Mouse (Mus musculus) frontal cortex, postnatal 10 days (tissue): ENCODE measurements around the gene Kars.
A peak's percentile ranks its signal among the peaks of the same experiment; 100 is the strongest.

Source experiments
- DNase-seq, 2 experiments: peaks; one replicate each; pipeline ENCODE4 v3.0.0; 2022; ENCODE audit warnings: low spot score in 2 of 2, mixed read lengths in 1 of 2

Kars gene

DNA sequence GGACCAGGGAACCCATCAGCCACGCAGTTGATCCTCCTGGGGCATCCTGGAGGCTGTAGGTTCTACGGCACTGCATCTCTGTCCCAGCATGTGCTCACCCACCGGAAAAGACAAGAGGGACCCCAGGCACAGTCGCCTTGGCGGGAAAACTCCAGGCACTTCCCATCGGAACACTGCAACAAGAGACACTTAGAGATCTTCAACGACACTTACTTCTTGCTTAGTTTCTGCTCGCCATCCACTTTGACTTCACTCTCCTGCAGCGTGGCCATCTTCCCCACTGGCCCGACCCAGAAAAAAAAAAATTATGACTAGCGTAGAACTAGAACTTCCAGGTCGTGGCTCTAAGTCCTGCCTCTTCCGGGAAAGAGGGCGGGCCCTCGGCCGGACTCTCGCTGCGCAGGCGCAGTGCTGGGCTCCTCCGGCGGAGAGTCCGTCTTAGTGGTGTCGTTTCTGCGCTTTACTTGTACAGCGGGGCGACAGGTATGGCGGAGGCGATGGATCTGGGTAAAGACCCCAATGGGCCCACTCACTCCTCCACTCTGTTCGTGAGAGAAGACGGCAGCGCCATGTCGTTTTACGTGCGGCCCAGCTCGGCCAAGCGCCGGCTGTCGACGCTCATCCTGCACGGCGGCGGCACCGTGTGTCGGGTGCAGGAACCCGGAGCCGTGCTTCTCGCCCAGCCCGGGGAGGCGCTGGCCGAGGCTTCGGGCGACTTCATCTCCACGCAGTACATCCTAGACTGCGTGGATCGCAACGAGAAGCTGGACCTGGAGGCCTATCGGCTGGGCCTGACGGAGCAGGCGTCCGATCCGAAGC lies at the start of gene Kars, which contains the start of gene Terf2ip:
Gene Kars (minus strand): TSS at position 327 of the 819 bp plus-strand sequence.
Gene Terf2ip (plus strand): TSS at position 402 of the 819 bp plus-strand sequence.
- DNase-seq = peak; percentile 86 to 89

DNA sequence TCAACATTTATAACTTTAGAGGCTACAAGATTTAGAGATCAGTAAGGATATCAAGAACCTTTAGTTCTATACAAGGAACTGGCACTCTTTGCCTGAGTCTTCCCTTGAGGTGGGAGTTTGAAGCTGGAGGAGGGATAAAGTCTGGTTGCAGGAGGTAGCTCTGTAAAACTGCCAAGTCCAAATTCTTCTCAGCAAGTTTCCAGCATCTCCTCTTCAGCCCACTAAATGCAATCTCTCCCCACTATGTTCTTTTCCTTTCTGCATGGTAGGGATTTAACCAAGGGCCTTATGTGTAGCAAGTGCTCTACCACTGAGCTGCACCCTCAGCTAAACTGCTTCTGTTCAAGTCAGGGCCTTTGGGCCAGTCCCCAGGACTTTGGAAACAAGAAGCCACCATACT lies 43.3 kb upstream of the Kars start:
- no peak for DNase-seq

DNA sequence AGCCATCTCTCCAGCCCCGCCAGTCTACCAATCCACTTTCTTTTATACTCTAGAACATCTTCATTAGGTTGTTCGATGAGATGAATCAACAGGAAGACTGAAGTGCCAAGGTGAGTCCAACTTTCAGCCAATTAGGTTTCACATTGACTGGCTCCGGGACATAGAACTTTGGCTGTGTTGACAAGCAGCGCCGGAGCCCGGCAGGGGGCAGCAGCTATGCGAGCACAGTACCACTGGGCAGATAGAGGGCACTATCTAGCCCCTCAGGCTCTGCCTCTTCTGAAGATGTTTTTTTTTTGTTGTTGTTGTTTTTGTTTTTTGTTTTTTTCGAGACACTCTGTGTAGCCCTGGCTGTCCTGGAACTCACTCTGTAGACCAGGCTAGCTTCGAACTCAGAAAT lies 40.4 kb upstream of the Kars start:
- no peak for DNase-seq

DNA sequence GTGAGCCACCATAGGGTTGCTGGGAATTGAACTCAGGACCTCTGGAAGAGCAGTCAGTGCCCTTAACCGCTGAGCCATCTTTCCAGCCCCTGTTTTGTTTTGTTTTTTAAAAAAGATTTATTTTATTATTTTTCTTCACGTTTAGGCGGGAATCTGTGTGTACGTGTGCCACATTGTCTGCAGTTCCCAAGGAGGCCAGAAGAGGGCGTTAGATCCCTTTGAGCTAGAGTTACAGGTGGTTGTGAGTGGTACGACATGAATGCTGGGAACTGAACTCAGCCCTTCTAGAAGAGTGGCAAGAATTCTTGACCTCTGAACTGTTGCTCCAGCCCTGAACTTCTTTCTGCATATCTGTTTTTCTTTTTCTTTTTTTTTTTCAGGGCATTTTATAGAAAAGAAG lies 38.9 kb upstream of the Kars start:
- no peak for DNase-seq

DNA sequence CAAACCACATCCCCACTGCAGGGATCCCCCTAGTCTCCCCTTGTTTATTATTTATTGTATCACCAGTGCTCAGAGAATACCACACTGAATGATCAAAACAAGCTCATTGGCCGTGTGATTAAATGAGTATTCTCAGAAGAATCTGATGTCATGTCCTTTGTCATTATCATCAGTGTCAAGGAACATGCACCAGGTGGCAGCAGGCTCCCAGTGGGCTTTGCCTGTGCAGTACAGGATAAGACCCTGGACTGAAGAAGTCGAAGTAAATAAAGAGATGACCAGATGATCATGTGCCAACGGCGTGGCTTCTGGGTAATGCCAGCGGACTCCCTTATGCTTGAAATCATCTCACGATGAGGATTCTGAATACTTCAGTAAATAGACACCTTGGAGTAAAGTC lies 37.2 kb upstream of the Kars start:
- no peak for DNase-seq

DNA sequence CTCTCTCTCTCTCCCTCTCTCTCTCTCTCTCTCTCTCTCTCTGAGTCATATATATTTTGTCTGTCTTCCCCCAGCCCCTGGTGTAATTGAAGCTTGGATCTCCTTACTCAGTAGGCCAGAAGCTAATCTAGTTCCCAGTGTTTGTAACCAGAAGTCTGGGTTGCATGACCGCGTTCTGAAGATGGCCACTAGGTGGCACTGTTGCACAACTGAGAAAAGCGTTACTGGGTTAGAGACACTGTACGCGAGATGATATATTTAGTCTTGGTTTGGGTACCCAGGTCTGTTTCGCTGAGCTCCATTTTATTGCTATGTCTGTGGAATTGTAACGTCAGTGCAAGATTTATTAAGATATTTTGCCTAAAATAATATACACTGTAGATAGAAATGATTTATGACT lies 34.8 kb upstream of the Kars start:
- DNase-seq = peak; percentile 62 to 88

DNA sequence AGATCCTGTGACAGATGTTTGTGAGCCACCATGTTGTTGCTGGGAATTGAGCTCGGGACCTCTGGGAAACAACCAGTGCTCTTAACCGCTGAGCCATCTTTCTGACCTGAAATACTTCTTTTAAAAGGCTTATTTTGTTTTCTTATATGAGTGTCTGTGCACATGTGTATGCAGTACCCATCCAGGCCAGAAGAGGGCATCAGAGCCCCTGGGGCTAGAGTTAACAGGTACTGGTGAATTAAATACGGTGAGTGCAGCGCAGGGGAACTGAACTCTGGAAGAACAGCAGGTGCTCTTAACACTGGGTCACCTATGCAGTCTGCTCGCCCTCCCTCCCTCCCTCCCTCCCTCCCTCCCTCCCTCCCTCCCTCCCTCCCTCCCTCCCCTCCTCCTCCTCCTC lies 34.1 kb upstream of the Kars start:
- DNase-seq = no peak

DNA sequence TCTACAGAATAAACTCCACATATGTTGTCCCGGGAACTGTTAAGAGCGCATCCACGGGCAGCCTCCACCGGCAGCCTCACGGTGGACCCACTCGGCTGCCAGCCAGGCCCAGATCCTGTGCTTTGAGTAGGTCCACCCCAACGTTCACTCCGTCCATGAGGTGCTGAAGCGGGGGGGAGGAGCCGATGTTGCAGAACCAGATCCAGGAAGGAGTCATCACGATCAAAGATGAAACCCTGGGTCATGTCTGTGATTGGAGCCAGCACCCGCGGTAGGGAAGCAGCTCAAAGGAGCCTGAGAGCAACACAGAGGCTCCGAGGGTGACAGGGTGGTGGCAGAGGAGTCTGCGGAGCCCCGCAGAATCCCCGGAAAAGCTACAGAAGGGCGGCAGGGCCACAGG lies 26.4 kb upstream of the Kars start:
- no peak for DNase-seq

DNA sequence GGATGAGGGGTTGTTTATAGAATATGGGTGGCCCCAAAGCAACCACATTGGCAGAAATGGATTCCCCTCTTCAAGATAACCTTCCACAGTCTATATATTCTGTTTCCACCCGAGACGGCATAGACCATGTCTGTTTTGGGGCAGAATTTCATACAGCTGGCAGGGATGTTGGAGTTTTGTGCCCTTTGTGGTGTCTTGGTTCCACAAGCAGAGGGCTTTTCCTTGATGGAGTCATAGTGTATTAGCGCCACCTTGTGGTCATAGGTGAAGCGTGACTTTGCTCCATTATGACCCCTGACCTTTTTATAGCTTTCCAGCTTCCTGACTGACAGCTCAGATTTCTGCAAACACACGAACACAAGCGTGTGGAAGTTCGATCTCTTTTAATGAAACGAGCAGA lies 23.5 kb upstream of the Kars start:
- DNase-seq = no peak

DNA sequence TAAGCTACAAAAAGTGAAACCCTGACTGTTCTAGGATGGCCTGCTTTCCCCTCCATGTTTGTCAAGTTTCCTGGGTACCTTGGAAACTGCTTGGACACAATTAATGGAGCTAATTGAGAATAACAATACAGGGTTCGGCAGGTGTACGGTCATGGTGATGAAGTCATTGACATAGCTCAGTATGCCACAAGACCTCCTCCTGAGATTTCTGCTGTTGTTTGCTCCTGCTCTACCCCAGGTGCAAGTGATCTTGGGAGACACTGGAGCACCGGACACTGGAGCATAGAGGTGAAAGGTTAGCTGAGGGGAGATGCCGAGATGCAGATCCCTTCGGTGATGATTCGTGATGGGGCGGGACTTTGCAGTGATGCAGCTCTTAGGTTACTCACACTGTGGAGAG lies 21.9 kb upstream of the Kars start:
- no peak for DNase-seq

DNA sequence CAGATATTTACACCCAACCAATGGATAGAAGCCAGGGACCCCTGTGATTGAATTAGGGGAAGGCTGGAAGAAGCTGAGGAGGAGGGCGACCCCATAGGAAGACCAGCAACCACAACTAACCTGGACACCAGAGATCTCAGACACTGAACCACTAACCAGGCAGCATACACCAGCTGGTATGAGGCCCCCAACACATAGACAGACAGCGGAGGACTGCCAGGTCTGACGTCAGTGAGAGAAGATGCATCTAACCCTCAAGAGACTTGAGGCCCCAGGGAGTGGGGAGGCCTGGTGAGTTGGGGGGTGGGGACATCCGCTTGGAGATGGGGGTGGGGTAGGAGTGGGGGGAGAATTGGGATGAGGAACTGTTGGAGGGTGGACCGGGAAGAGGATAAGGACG lies 19.5 kb upstream of the Kars start:
- DNase-seq = no peak

DNA sequence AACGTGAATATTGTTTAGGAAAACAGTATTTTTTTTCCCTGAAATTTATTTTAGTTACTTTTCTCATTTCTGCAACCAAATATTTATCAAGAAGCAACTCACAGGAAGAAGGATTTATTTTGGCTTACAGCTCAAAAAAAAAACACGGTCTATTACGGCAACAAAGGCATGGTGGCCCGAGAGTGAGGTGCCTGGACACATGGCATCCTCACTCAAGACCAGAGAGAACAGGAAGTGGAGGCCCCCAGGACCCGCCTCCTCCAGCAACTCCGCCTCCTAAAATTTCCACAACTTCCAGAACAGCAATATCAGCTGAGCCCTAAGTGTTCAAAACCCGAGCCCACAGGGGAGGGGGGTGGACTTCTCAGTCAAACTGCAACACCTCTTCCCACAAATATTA lies 18.3 kb upstream of the Kars start:
- DNase-seq = no peak

DNA sequence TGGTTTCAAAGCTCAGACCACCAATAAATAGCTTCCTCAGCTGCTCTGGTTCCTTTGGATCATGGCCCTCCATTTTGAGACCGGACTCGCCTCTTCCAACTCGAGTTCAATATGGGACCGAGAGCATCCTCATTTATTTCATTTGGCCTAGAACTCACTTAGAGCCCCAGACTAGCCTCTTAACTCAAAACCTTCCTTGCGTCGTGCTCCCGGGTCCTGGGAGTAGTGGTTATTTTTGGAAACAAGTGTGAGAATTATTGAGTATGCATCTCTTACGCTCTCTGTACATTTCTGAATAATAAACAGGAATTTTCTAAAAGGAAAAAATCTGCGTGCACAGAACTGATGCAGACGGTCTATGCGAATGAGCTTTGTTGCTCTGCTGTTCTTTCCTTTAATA lies 3.8 kb upstream of the Kars start, which contains the start of gene Gm6793:
Gene Gm6793 (minus strand): TSS at position 101 of the 400 bp plus-strand sequence.
- no peak for DNase-seq

DNA sequence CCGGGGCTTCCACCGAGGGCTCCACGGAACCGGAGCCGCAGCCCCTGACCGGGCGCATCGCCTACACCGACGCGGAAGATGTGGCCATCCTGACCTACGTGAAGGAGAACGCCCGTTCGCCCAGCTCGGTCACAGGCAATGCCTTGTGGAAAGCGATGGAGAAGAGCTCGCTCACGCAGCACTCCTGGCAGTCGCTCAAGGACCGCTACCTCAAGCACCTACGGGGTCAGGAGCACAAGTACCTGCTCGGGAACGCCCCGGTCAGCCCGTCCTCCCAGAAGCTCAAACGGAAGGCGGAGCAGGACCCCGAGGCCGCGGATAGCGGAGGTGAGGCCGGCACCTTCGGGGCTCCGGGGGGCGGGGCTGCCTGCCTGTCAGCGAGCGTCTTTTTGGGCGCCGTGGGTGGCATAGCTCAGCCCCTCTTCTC lies 706 bp upstream of the Kars start:
- DNase-seq = peak in 1 of 2 experiments; percentile 38

DNA sequence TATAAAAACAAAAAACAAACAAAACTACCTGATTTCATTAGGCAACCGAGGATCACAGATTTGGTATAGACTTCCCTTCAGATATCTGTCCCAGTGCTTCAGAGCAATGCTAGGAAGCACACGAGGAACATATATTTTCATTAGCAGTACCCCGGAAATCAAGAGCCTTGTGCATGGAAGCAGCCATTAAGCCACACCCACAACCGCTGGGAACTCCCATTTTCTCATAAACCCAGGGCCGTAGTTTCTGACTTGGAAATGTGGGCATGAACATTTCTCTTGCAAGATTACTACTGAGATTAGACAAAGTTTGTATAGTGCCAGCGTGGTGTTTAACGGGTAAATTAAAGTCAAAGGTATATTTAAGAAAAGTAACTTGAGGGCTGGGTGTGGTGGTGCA lies 1.6 kb downstream of the Kars start:
- no peak for DNase-seq

DNA sequence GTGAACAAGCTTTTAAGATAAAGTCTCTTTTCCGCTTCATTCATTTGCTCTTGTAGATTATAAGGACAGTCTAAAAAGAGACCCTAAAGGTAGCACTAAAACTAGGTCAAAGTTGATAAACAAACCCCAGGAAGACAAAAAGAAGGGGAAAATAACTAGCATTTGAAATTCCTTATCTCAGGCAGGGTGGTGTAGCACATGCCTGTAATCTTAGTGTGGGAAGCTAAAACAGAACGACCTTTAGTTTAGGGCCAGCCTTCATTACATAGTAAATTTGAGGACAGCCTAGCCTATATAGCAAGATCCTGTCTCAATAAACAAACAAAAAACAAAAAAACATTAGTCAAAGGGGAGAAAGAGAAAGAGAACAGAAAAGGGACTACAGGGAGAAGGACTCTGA lies 3.5 kb downstream of the Kars start:
- no peak for DNase-seq

DNA sequence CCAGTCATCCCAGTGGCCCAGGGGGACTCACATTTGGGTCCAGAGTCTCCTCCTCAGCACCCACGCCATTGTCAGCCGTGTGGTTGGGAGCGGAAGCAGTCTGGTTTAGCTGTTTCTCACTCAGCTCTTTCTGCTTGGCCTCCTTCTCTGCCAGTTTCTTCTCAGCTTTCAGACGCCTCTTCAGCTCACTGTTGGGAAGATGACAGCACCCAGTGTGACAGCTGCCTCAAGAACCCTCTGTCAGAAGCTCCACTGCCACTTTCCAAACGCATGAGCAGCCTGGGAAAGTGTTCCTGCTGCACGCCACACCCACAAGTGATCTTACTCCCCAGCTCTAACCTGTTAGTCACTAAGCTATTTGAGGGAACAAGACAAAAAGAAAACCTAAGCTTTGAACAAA lies 5.5 kb downstream of the Kars start:
- no peak for DNase-seq

DNA sequence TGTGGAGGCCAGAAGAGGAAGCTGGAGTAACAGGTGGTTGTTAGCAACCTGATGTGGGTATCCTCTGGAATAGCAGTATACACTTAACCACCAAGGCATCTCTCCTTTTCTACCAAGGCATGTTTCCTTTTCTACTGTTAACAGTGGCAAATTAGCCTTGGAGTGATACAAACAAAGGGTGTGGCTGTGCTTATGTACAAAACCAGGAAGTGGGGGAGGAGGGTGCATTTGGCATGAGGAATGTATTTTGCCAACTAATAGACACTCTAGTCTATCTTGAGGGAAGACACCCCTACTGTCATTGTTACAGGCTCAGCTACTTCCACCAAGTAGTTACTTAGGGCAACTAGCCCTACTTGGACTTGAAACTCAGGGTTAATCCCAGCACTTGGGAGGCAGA lies 6.4 kb downstream of the Kars start:
- DNase-seq = no peak

DNA sequence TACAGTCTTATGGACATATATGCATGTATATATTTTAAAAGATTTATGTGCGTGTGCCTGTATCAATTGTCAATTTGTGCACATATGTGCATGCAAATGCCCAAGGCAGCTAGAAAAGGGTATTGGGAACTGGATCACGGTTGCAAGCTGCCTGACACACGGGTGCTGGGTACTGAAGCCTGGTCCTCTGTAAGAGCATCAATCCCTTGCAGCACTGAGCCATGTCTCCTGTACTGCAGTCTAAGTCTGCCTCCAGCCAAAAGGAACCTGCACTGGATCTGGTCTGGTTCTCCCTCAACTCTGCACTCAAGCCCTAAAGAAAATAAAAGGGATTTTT lies 18.5 kb downstream of the Kars start:
- DNase-seq = no peak

DNA sequence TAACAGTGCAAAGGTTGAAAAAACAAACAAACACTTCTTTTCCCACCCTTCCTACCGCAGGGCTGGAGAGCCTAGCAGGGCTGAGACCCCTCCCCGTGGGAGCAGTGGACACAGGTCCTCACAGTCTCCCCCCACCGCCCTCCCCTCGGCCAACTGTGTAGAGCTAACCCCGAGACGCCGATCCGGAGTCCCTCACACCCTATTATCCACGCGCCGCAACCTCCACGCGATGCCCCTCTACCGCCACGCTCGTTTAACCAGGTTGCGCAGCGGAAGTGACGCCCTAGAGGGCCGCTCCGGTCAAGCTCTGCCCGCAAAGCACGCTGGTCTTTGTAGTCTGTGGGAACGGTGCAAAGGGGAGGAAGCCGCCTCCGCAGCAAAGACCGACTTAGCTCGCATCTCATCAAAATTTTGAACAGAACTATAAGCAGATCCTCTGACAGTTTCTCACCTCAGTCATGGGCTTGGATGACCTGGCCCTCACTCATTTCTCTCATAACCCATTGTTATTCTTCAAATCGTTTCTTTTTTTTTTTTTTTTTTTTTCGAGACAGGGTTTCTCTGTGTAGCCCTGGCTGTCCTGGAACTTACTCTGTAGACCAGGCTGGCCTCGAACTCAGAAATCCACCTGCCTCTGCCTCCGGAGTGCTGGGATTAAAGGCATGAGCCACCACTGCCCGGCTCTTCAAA lies 19.0 kb downstream of the Kars start, which contains the start of gene Adat1:
Gene Adat1 (minus strand): TSS at position 290 of the 690 bp plus-strand sequence.
- DNase-seq = peak; percentile 71 to 83

DNA sequence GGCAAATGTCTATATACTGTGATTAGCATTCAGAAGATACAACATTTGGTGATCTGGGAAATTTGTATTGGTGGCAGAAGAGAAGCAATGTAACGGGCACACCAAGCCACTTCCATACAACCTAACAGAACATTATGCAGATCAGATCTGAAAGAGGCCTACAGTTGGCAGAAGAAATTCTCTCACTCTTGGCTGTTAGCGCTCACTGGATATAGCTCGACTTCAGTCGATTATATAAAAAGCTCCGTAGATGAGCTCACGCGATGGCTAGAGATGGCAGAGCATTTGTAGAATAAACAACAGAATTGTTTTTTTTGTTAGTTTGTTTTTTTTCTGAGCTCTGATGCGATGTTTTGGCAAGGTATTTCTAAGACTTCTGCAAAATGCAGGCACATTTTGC lies 19.8 kb downstream of the Kars start:
- DNase-seq = no peak

DNA sequence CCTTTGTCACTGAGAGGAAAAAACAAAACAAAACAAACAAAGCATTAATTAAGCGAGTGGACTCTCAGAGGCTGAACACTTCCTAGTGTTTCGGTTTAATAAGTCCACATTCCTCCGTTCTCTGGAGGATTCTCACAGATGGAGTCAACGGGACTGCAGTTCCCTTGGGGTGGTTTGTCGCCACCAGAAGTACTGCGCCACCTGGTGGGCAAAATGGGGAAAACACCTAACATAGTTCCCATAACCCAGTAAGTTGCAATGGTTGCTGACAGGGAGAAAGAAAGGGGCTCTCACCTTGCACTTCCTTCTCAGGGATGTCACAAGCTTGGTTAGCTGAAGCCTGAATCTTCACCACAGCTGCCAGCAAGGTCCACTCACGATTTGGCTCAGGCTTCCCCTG lies 21.2 kb downstream of the Kars start:
- DNase-seq = peak in 1 of 2 experiments; percentile 65

DNA sequence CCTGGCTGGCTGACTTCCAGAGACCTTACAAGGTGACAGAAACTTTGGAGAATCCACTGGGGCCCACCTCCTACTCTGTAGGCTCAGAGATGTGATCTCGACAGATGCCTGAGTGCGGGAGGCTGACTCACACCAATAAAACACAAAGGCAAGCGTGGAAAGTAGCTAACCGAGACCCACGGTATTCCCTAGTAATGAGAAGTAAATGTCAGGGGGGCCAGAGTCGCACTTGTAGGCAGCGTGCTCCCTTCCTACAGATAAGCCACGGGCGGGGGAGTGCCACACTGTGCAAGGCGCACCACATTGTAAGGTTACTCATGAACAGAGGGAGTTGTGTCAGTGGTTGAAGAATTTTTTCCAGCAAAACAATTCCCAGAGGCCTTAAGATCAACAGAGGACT lies 26.6 kb downstream of the Kars start:
- DNase-seq = no peak
